In the genomic region with DNA sequence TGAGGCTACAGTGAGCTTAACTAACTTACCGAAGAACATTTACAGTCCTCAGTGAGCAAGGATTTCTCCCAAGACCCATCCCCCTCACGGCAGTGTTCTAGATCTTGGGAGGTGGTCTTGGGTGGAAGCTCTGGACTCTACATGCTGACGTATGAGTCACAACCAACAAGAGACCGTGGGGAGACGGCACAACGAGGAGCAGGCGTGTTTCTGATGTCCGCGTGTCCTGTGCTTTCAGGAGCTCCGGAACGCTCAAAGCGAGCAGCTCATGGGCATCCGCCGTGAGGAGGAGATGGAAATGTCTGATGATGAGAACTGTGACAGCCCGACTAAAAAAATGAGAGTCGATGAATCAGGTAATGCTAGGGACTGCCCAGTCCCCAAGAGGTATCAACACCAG, we compare ENCODE assay signal across 28 mouse cellular contexts.
"Had no signal": no experiment of that assay in that cellular context is flagged by ENCODE, and none has a peak within 500 bp of the region (broad histone marks: within the 10 kb centered on the region; RNA-seq: fewer than 3 reads in every experiment).

No protein-coding gene starts in this region.

- H3K4me2 ChIP-seq: embryonic facial prominence, embryonic 12.5 days; embryonic facial prominence, embryonic 13.5 days; embryonic facial prominence, embryonic 15.5 days; forebrain, embryonic 12.5 days; forebrain, embryonic 13.5 days; forebrain, embryonic 15.5 days had no signal

- H3K27me3 ChIP-seq: embryonic facial prominence, embryonic 12.5 days; embryonic facial prominence, embryonic 13.5 days; embryonic facial prominence, embryonic 15.5 days; forebrain, embryonic 12.5 days; forebrain, embryonic 13.5 days; forebrain, embryonic 15.5 days had no signal

- H3K27ac ChIP-seq: embryonic facial prominence, embryonic 10.5 days; embryonic facial prominence, embryonic 12.5 days; embryonic facial prominence, embryonic 13.5 days; embryonic facial prominence, embryonic 15.5 days; forebrain, embryonic 10.5 days; forebrain, embryonic 12.5 days; forebrain, embryonic 13.5 days; forebrain, embryonic 15.5 days; gastrocnemius, adult 2 months; heart, adult 2 months had no signal

- DNase-seq: cerebellum, adult 2 months; cerebellum, adult 8-10 months; cerebellum, adult 9-10 months; cerebellum, adult 9-11 months; cerebellum, postnatal 10 days; cerebellum, postnatal 14 days; cerebellum, postnatal 25 days; cerebellum, postnatal 36 days; embryo, embryonic 11 days; forebrain, postnatal 0 days; gastrocnemius, adult 2 months; gastrocnemius, postnatal 10 days; gastrocnemius, postnatal 14 days; gastrocnemius, postnatal 25 days; gastrocnemius, postnatal 36 days; heart, adult 18-20 months; heart, adult 2 months had no signal

- H3K9me3 ChIP-seq: embryonic facial prominence, embryonic 10.5 days; embryonic facial prominence, embryonic 12.5 days; embryonic facial prominence, embryonic 13.5 days; embryonic facial prominence, embryonic 15.5 days; forebrain, embryonic 10.5 days; forebrain, embryonic 12.5 days; forebrain, embryonic 13.5 days; forebrain, embryonic 15.5 days had no signal

- ATAC-seq: forebrain, embryonic 13.5 days; forebrain, embryonic 14.5 days; forebrain, embryonic 15.5 days; forebrain, embryonic 16.5 days; forebrain, postnatal 0 days had no signal

- H3K9ac ChIP-seq: embryonic facial prominence, embryonic 12.5 days; embryonic facial prominence, embryonic 13.5 days; embryonic facial prominence, embryonic 15.5 days; forebrain, embryonic 12.5 days; forebrain, embryonic 13.5 days; forebrain, embryonic 15.5 days; forebrain, postnatal 0 days had no signal

- H3K4me3 ChIP-seq: embryonic facial prominence, embryonic 10.5 days; embryonic facial prominence, embryonic 12.5 days; embryonic facial prominence, embryonic 13.5 days; embryonic facial prominence, embryonic 15.5 days; erythroblast, embryonic 14.5 days; forebrain, embryonic 10.5 days; forebrain, embryonic 12.5 days; forebrain, embryonic 13.5 days; forebrain, embryonic 15.5 days; gastrocnemius, adult 2 months; heart, adult 2 months had no signal

- H3K36me3 ChIP-seq: embryonic facial prominence, embryonic 10.5 days; embryonic facial prominence, embryonic 12.5 days; embryonic facial prominence, embryonic 15.5 days; forebrain, embryonic 10.5 days had no signal
